Mouse (Mus musculus): ENCODE results near the gene 9930111J21Rik2.
"Not testable (repeated sequence)": the region's sequence is repeated elsewhere in the genome, so short reads cannot be mapped to it uniquely, and the experiment has no call there.

DNA sequence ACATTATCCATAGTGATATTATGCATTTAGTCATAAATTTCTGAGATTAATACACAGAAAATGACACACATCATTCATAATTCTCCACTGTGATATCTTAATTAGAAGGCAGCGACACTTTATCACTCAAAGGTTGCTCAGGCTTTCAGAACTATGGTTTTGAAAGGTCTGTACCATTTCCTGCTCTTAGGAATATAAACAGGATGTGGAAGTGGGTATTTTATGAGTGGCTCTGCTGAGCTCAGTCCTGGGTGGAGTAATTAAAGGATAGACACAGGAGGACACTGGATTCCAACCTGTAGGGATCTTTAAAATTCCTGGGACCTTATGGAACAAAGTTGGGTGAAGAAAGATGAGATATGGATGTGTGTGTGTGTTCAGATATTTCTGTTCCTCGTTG is 44.7 kb downstream of the 9930111J21Rik2 start:
- TF ChIP-seq CTCF (IDR thresholded peaks at IDR 0.05; ENCODE audit: low read depth, low read length); POLR2A (IDR thresholded peaks at IDR 0.05; ENCODE audit: borderline replicate concordance, low read depth, low read length): not testable (repeated sequence)

All from bone marrow macrophage, adult 2 months (primary cell).